Mouse (Mus musculus): ENCODE results near the gene Hdac6. TPM values are rescaled to one million over a fixed set of nuclear protein-coding genes. Genes with fewer than 3 reads are reported as not detected.

The Hdac6 gene
- total and polyA plus RNA-seq, 2 experiments from 2014 or later: 65.5 to 111 TPM

GRCm38 (mm10) chrX:7898211-7898610, 49.5 kb downstream of the Hdac6 start:
- TF ChIP-seq CTCF (IDR thresholded peaks at IDR 0.05): no peak
- Histone ChIP-seq H3K4me3 (ENCODE audit: low read depth, low read length) (peak overlapping the region; percentile 51), H3K36me3 (ENCODE audit: insufficient read depth, low read length) (peaks cover 4% of the 10 kb centered on the region; the same call in 1 of the 2 replicates), H3K4me1 (ENCODE audit: insufficient read depth, low read length) (no peaks in the 10 kb centered on the region), H3K27ac (ENCODE audit: low read depth, low read length) (peak overlapping the region; percentile 83), H3K27me3 (ENCODE audit: insufficient read depth, low read length) (no peaks in the 10 kb centered on the region), H3K9ac (replicated peaks; ENCODE audit: low read length, poor library complexity, severe bottlenecking) (peak overlapping the region; percentile 57), H3K9me3 (ENCODE audit: low read length) (no peaks in the 10 kb centered on the region), H3K4me2 (ENCODE audit: low read depth, low read length, poor library complexity, severe bottlenecking) (peak overlapping the region; percentile 50)
- no peak for ATAC-seq (ENCODE audit: low FRiP score)
- no peak for DNase-seq (ENCODE audit: low spot score)
- 26% methylated on average over 13 of the region's 13 CpGs for WGBS

- no peaks in the 10 kb centered on the region for H3K36me3 ChIP-seq (ENCODE audit: insufficient read depth, low read length)
- no peaks in the 10 kb centered on the region for H3K4me1 ChIP-seq (ENCODE audit: insufficient read depth, low read length)
- peak; percentile 54 for TF ChIP-seq CTCF (IDR thresholded peaks at IDR 0.05)
- ATAC-seq (ENCODE audit: low FRiP score) (peak; percentile 89), DNase-seq (ENCODE audit: low spot score) (peak; percentile 93)
- no peaks in the 10 kb centered on the region for H3K27me3 ChIP-seq (ENCODE audit: insufficient read depth, low read length)
- peak within 1 kb of the TSS; percentile 82 for H3K27ac ChIP-seq (ENCODE audit: low read depth, low read length)
- WGBS: 17% methylated on average over 42 of the region's 49 CpGs
- H3K4me3 ChIP-seq (ENCODE audit: low read depth, low read length): peak within 1 kb of the TSS; percentile 49
- H3K9ac ChIP-seq (replicated peaks; ENCODE audit: low read length, poor library complexity, severe bottlenecking): peak within 1 kb of the TSS; percentile 50
- H3K4me2 ChIP-seq (ENCODE audit: low read depth, low read length, poor library complexity, severe bottlenecking): peak within 1 kb of the TSS; percentile 55
- H3K9me3 ChIP-seq (ENCODE audit: low read length): no peaks in the 10 kb centered on the region
Observed at GRCm38 (mm10) chrX:7883841-7884567, 63.7 kb downstream of the Hdac6 start, which contains the start of gene Slc35a2. Gene Slc35a2 (plus strand): TSS chrX:7884028.

Other genes with a start within 250 kb of the Hdac6 start
- gene Wdr45, start 233.6 kb downstream of the Hdac6 start, total RNA-seq (2014; rRNA removed): 34.6 and 42.0 TPM in 2 replicates
- gene Wdr45, start 233.6 kb downstream of the Hdac6 start, polyA plus RNA-seq (2015; fragmentation: Nextera tagmentation; extraction: Ambion mirVana): 27.2 and 30.5 TPM in 2 replicates
- 0.71 TPM in 1 of 2 replicates, not detected in the other for gene Gm45208, start 225.6 kb downstream of the Hdac6 start, total RNA-seq (2014; rRNA removed)
- not detected in 2 replicates for gene Gm45208, start 225.6 kb downstream of the Hdac6 start, polyA plus RNA-seq (2015; fragmentation: Nextera tagmentation; extraction: Ambion mirVana)
- gene Praf2, start 219.4 kb downstream of the Hdac6 start, total RNA-seq (2014; rRNA removed): 110 and 134 TPM in 2 replicates
- 136 and 146 TPM in 2 replicates for gene Praf2, start 219.4 kb downstream of the Hdac6 start, polyA plus RNA-seq (2015; fragmentation: Nextera tagmentation; extraction: Ambion mirVana)
- 272 and 352 TPM in 2 replicates for gene Ccdc120, start 197.0 kb downstream of the Hdac6 start, total RNA-seq (2014; rRNA removed)
- gene Ccdc120, start 197.0 kb downstream of the Hdac6 start, polyA plus RNA-seq (2015; fragmentation: Nextera tagmentation; extraction: Ambion mirVana): 64.9 and 71.6 TPM in 2 replicates
- gene Tfe3, start 185.3 kb downstream of the Hdac6 start, total RNA-seq (2014; rRNA removed): 21.0 and 22.3 TPM in 2 replicates
- 20.0 and 21.0 TPM in 2 replicates for gene Tfe3, start 185.3 kb downstream of the Hdac6 start, polyA plus RNA-seq (2015; fragmentation: Nextera tagmentation; extraction: Ambion mirVana)
- gene Gripap1, start 158.1 kb downstream of the Hdac6 start, total RNA-seq (2014; rRNA removed): 27.2 and 36.3 TPM in 2 replicates
- 63.9 and 68.4 TPM in 2 replicates for gene Gripap1, start 158.1 kb downstream of the Hdac6 start, polyA plus RNA-seq (2015; fragmentation: Nextera tagmentation; extraction: Ambion mirVana)
- gene Kcnd1, start 125.6 kb downstream of the Hdac6 start, total RNA-seq (2014; rRNA removed): 3.1 and 5.2 TPM in 2 replicates
- 4.6 and 5.3 TPM in 2 replicates for gene Kcnd1, start 125.6 kb downstream of the Hdac6 start, polyA plus RNA-seq (2015; fragmentation: Nextera tagmentation; extraction: Ambion mirVana)
- gene Otud5, start 106.5 kb downstream of the Hdac6 start, total RNA-seq (2014; rRNA removed): 61.2 and 68.3 TPM in 2 replicates
- 37.0 and 39.6 TPM in 2 replicates for gene Otud5, start 106.5 kb downstream of the Hdac6 start, polyA plus RNA-seq (2015; fragmentation: Nextera tagmentation; extraction: Ambion mirVana)
- gene Pim2, start 69.6 kb downstream of the Hdac6 start, total RNA-seq (2014; rRNA removed): 12.7 and 17.4 TPM in 2 replicates
- gene Pim2, start 69.6 kb downstream of the Hdac6 start, polyA plus RNA-seq (2015; fragmentation: Nextera tagmentation; extraction: Ambion mirVana): 20.4 and 20.9 TPM in 2 replicates
- gene Slc35a2, start 63.9 kb downstream of the Hdac6 start, total RNA-seq (2014; rRNA removed): 50.2 and 67.0 TPM in 2 replicates
- gene Slc35a2, start 63.9 kb downstream of the Hdac6 start, polyA plus RNA-seq (2015; fragmentation: Nextera tagmentation; extraction: Ambion mirVana): 42.9 and 46.2 TPM in 2 replicates
- gene Pqbp1, start 48.6 kb downstream of the Hdac6 start, total RNA-seq (2014; rRNA removed): 136 and 143 TPM in 2 replicates
- 232 and 234 TPM in 2 replicates for gene Pqbp1, start 48.6 kb downstream of the Hdac6 start, polyA plus RNA-seq (2015; fragmentation: Nextera tagmentation; extraction: Ambion mirVana)
- 42.6 and 43.4 TPM in 2 replicates for gene Timm17b, start 48.5 kb downstream of the Hdac6 start, total RNA-seq (2014; rRNA removed)
- 141 and 145 TPM in 2 replicates for gene Timm17b, start 48.5 kb downstream of the Hdac6 start, polyA plus RNA-seq (2015; fragmentation: Nextera tagmentation; extraction: Ambion mirVana)
- not detected in 2 replicates for gene Gm10491, start 40.1 kb downstream of the Hdac6 start, total RNA-seq (2014; rRNA removed)
- not detected in 2 replicates for gene Gm10491, start 40.1 kb downstream of the Hdac6 start, polyA plus RNA-seq (2015; fragmentation: Nextera tagmentation; extraction: Ambion mirVana)
- gene Gm10490, start 38.3 kb downstream of the Hdac6 start, total RNA-seq (2014; rRNA removed): not detected in 2 replicates
- not detected in 2 replicates for gene Gm10490, start 38.3 kb downstream of the Hdac6 start, polyA plus RNA-seq (2015; fragmentation: Nextera tagmentation; extraction: Ambion mirVana)
- 111 and 161 TPM in 2 replicates for gene Pcsk1n, start 28.1 kb downstream of the Hdac6 start, total RNA-seq (2014; rRNA removed)
- 534 and 561 TPM in 2 replicates for gene Pcsk1n, start 28.1 kb downstream of the Hdac6 start, polyA plus RNA-seq (2015; fragmentation: Nextera tagmentation; extraction: Ambion mirVana)
- not detected in 2 replicates for gene Eras, start 19.3 kb downstream of the Hdac6 start, total RNA-seq (2014; rRNA removed)
- not detected in 2 replicates for gene Eras, start 19.3 kb downstream of the Hdac6 start, polyA plus RNA-seq (2015; fragmentation: Nextera tagmentation; extraction: Ambion mirVana)
- gene Gata1, start 30.2 kb upstream of the Hdac6 start, total RNA-seq (2014; rRNA removed): not detected in 2 replicates
- not detected in 2 replicates for gene Gata1, start 30.2 kb upstream of the Hdac6 start, polyA plus RNA-seq (2015; fragmentation: Nextera tagmentation; extraction: Ambion mirVana)
- gene Glod5, start 70.6 kb upstream of the Hdac6 start, total RNA-seq (2014; rRNA removed): 2.4 TPM in 1 of 2 replicates, not detected in the other
- 0.81 and 1.1 TPM in 2 replicates for gene Glod5, start 70.6 kb upstream of the Hdac6 start, polyA plus RNA-seq (2015; fragmentation: Nextera tagmentation; extraction: Ambion mirVana)
- 32.0 and 45.0 TPM in 2 replicates for gene Suv39h1, start 126.9 kb upstream of the Hdac6 start, total RNA-seq (2014; rRNA removed)
- gene Suv39h1, start 126.9 kb upstream of the Hdac6 start, polyA plus RNA-seq (2015; fragmentation: Nextera tagmentation; extraction: Ambion mirVana): 34.8 and 35.4 TPM in 2 replicates
- 0.52 and 0.60 TPM in 2 replicates for gene Was, start 142.6 kb upstream of the Hdac6 start, total RNA-seq (2014; rRNA removed)
- 0.15 and 0.30 TPM in 2 replicates for gene Was, start 142.6 kb upstream of the Hdac6 start, polyA plus RNA-seq (2015; fragmentation: Nextera tagmentation; extraction: Ambion mirVana)
- 324 and 337 TPM in 2 replicates for gene Wdr13, start 185.0 kb upstream of the Hdac6 start, total RNA-seq (2014; rRNA removed)
- gene Wdr13, start 185.0 kb upstream of the Hdac6 start, polyA plus RNA-seq (2015; fragmentation: Nextera tagmentation; extraction: Ambion mirVana): 59.9 and 60.4 TPM in 2 replicates
- 371 and 394 TPM in 2 replicates for gene Rbm3, start 198.0 kb upstream of the Hdac6 start, total RNA-seq (2014; rRNA removed)
- gene Rbm3, start 198.0 kb upstream of the Hdac6 start, polyA plus RNA-seq (2015; fragmentation: Nextera tagmentation; extraction: Ambion mirVana): 429 and 432 TPM in 2 replicates
- gene Tbc1d25, start 228.3 kb upstream of the Hdac6 start, total RNA-seq (2014; rRNA removed): 21.2 and 24.7 TPM in 2 replicates
- 17.6 and 20.7 TPM in 2 replicates for gene Tbc1d25, start 228.3 kb upstream of the Hdac6 start, polyA plus RNA-seq (2015; fragmentation: Nextera tagmentation; extraction: Ambion mirVana)
- 24.7 and 26.6 TPM in 2 replicates for gene Ebp, start 245.6 kb upstream of the Hdac6 start, total RNA-seq (2014; rRNA removed)
- 22.9 and 26.9 TPM in 2 replicates for gene Ebp, start 245.6 kb upstream of the Hdac6 start, polyA plus RNA-seq (2015; fragmentation: Nextera tagmentation; extraction: Ambion mirVana)

Measured in midbrain, postnatal 0 days (tissue).